Mouse (Mus musculus) megakaryocyte, embryonic 14.5 days (primary cell): Measurements from ENCODE around the gene Uri1. TPM values are rescaled to one million over a fixed set of nuclear protein-coding genes. Genes with fewer than 3 reads are reported as not detected.

Experiments used
- H3K27me3 ChIP-seq: replicated peaks from 2 replicates; pipeline ENCODE3; 2012; ENCODE audit warnings: inconsistent platforms
- H3K36me3 ChIP-seq: replicated peaks from 2 replicates; pipeline ENCODE3; 2012; ENCODE audit warnings: low read length, inconsistent platforms, mixed read lengths
- H3K4me1 ChIP-seq: 2 replicates; pipeline ENCODE4 v1.6.1; 2012; ENCODE audit warnings: inconsistent platforms
- H3K4me3 ChIP-seq: replicated peaks from 2 replicates; pipeline ENCODE3; 2012; ENCODE audit warnings: moderate library complexity, mild to moderate bottlenecking, inconsistent platforms
- H3K9me3 ChIP-seq: 2 replicates; pipeline ENCODE4 v1.6.1; 2012; ENCODE audit warnings: inconsistent platforms
- FLI1 ChIP-seq: IDR thresholded peaks from 2 replicates; pipeline ENCODE4 v1.6.1; 2012; ENCODE audit warnings: low read length, inconsistent platforms, mixed read lengths
- GATA1 ChIP-seq: IDR thresholded peaks from 3 replicates; pipeline ENCODE4 v1.6.1; 2012; ENCODE audit warnings: mixed read lengths, low read length, inconsistent platforms, borderline replicate concordance
- polyA plus RNA-seq: library from polyadenylated mRNA; stranded (reverse); fragments of >175 nt; gene quantifications from 2 replicates; pipeline ENCODE4 v1.2.3, GENCODE M21; 2012; ENCODE audit warnings: low replicate concordance; ENCODE audit not compliant: insufficient read depth

The Uri1 gene
- polyA plus RNA-seq, 1 experiment: 5.6 TPM

DNA sequence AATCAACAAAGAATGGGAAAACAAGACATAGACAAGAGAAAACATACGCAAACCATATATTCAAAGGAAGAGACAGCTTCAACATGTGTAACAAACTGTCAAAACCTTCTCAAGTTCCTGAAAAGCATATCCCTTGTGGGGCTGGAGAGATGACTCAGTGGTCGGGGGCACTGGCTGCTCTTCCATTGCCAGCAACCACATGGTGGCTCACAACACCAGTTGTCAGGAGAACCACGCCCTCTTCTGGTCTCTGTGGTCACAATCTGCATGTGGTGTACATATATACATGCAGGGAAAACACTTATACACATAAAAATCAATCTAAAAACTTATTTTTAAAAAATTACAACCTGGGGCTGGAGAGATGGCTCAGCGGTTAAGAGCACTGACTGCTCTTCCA is 44.9 kb downstream of the Uri1 start:
- Histone ChIP-seq H3K4me3 (no peak overlapping the region), H3K27me3 (no peaks in the 10 kb centered on the region), H3K36me3 (peaks cover 43% of the 10 kb centered on the region), H3K4me1 (peaks cover 16% of the 10 kb centered on the region), H3K9me3 (no peaks in the 10 kb centered on the region)
- no peak for TF ChIP-seq FLI1
- no peak for TF ChIP-seq GATA1

DNA sequence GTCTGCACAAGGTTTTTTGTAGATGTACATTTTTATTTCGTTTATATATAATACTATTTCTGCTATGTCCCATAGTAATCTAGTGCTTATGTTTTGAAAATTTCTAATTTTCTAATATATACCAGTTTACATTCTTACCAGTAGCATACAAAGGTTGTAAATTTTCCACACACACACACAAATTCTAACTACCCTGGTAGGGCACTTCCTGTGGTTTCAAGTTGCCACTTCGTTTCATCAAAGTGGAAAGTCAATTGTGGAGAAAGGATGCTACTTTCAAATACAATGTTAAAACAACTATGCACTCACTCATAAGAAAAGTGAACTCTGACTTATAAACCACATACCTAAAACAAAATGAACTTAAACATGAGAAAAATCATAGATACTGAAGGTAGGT is 45.7 kb downstream of the Uri1 start:
- Histone ChIP-seq H3K36me3 (peaks cover 41% of the 10 kb centered on the region), H3K9me3 (no peaks in the 10 kb centered on the region)
- TF ChIP-seq GATA1 (no peak), FLI1 (no peak)

GRCm38 (mm10) chr7:37972999-37973555 is 50.3 kb downstream of the Uri1 start:
- TF ChIP-seq FLI1 (no peak), GATA1 (no peak)
- Histone ChIP-seq H3K4me3 (no peak overlapping the region), H3K36me3 (peaks cover 26% of the 10 kb centered on the region), H3K9me3 (no peaks in the 10 kb centered on the region), H3K27me3 (no peaks in the 10 kb centered on the region), H3K4me1 (peaks cover 43% of the 10 kb centered on the region)

More for the DNA sequence above, 45.7 kb downstream of the Uri1 start:
- Histone ChIP-seq H3K4me3 (no peak overlapping the region), H3K27me3 (no peaks in the 10 kb centered on the region), H3K4me1 (peaks cover 24% of the 10 kb centered on the region)

DNA sequence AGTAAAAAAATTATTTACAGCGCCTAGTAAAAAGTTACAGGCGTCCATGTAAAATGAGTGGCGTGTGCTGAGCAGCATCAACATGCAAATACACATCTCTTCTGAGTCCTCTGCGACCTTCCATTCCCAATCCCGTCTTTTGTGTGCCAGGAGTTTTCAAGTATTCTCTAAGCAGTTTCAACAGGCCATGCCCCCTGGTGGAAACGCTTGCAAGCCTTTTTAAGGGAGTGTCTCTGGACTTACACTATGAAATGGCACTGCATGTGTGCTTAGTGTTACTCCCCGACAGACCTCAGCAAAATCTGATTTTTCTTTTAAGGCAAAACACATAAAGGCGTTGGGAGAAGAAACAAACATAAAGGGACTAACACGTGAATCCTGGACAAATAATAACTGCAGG is 50.8 kb downstream of the Uri1 start:
- no peaks in the 10 kb centered on the region for H3K9me3 ChIP-seq
- peaks cover 39% of the 10 kb centered on the region for H3K4me1 ChIP-seq
- TF ChIP-seq GATA1 (no peak), FLI1 (no peak)
- H3K4me3 ChIP-seq: no peak overlapping the region
- no peaks in the 10 kb centered on the region for H3K27me3 ChIP-seq
- peaks cover 27% of the 10 kb centered on the region for H3K36me3 ChIP-seq

GRCm38 (mm10) chr7:37962326-37962725 is 61.0 kb downstream of the Uri1 start:
- H3K36me3 ChIP-seq: peaks cover 66% of the 10 kb centered on the region
- TF ChIP-seq GATA1: no peak
- TF ChIP-seq FLI1: no peak
- H3K9me3 ChIP-seq: no peaks in the 10 kb centered on the region
- no peak overlapping the region for H3K4me3 ChIP-seq
- H3K27me3 ChIP-seq: no peaks in the 10 kb centered on the region
- peaks cover under 1% of the 10 kb centered on the region; the same call in 1 of the 2 replicates for H3K4me1 ChIP-seq

DNA sequence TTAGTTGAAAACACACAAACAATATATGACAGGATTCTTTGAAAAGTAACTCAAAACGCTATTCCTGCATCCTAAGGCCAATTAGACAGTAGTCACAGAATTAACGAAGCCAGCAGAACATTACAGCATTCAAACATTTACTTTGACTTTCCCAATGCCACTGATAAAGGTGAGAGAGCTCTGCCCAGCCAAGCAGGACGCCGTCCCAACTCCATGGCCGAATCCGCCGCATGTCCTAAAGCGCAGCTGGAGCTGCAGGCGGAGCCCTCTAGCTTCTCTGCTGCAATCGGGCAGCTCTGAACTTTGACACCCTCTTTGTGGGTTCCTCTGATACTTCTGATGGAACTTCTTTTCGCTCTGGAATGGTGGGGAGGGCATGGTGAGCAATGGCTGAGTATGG is 62.1 kb downstream of the Uri1 start:
- Histone ChIP-seq H3K4me3 (no peak overlapping the region), H3K27me3 (no peaks in the 10 kb centered on the region), H3K36me3 (peaks cover 71% of the 10 kb centered on the region), H3K4me1 (no peaks in the 10 kb centered on the region), H3K9me3 (no peaks in the 10 kb centered on the region)
- TF ChIP-seq GATA1 (no peak), FLI1 (no peak)

GRCm38 (mm10) chr7:37951841-37952240 is 71.5 kb downstream of the Uri1 start:
- Histone ChIP-seq H3K9me3 (no peaks in the 10 kb centered on the region), H3K36me3 (peaks cover 8% of the 10 kb centered on the region), H3K27me3 (no peaks in the 10 kb centered on the region), H3K4me3 (no peak overlapping the region), H3K4me1 (0 out of 2 replicates have a peak, but pooled peaks cover 3% of the 10 kb centered on the region)
- TF ChIP-seq FLI1 (no peak), GATA1 (no peak)

DNA sequence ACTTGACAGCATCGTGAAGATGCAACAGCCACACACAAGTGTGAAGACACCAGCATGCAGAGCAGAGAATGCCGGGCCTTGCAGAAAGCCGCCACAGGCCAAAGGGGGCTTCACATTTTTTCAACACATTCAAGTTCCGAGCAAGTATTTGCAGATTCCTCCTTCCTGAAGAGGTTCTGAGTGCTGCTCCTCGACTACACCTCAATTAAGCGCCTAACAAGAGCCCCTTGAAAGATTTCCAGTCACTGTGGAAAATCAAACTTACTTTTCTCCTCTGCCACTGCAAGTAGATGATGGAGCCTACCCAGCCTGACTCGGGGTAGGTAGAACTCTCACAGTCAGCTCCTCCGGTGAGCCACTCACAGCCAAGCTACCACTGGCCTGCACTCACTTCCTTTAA is 86.9 kb downstream of the Uri1 start:
- H3K4me1 ChIP-seq: no peaks in the 10 kb centered on the region
- H3K36me3 ChIP-seq: no peaks in the 10 kb centered on the region
- H3K4me3 ChIP-seq: no peak overlapping the region
- no peaks in the 10 kb centered on the region for H3K27me3 ChIP-seq
- no peak for TF ChIP-seq GATA1
- no peak for TF ChIP-seq FLI1
- H3K9me3 ChIP-seq: 0 out of 2 replicates have a peak, but pooled peaks cover 7% of the 10 kb centered on the region

- H3K4me3 ChIP-seq: no peak overlapping the region
- 0 out of 2 replicates have a peak, but pooled peaks cover 7% of the 10 kb centered on the region for H3K9me3 ChIP-seq
- no peaks in the 10 kb centered on the region for H3K36me3 ChIP-seq
- no peaks in the 10 kb centered on the region for H3K4me1 ChIP-seq
- H3K27me3 ChIP-seq: no peaks in the 10 kb centered on the region
- no peak for TF ChIP-seq FLI1
- TF ChIP-seq GATA1: no peak
Measured at GRCm38 (mm10) chr7:37935786-37936185, 87.6 kb downstream of the Uri1 start.

GRCm38 (mm10) chr7:37934770-37935182 is 88.6 kb downstream of the Uri1 start:
- Histone ChIP-seq H3K4me1 (no peaks in the 10 kb centered on the region), H3K9me3 (peaks cover 3% of the 10 kb centered on the region; the same call in 1 of the 2 replicates), H3K4me3 (no peak overlapping the region), H3K36me3 (no peaks in the 10 kb centered on the region), H3K27me3 (no peaks in the 10 kb centered on the region)
- TF ChIP-seq GATA1 (no peak), FLI1 (no peak)
